Mouse (Mus musculus): Measurements from ENCODE around the gene Btbd3.

The Btbd3 gene

DNA sequence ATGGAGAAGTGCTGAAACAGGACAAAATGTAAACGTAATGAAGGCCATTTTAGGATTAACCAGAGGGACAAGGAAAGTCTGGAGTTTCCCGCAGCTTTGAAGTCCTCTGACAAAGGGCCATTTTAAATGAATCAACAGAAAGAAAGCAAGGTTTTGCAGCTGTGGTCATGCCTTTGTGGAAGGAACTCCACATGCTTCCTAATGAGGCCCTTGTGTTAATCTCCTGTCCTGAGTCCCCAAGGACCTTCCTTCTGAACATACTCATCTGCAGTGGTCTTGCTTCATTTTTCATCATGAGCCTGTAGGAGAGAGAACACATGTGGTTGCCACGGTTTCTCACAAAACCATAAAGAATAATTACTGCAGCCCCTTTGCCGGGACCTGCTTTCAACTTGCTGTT, 275.6 kb downstream of the Btbd3 start:
- DNase-seq (ENCODE audit: low spot score in 2 of 2): no peak

DNA sequence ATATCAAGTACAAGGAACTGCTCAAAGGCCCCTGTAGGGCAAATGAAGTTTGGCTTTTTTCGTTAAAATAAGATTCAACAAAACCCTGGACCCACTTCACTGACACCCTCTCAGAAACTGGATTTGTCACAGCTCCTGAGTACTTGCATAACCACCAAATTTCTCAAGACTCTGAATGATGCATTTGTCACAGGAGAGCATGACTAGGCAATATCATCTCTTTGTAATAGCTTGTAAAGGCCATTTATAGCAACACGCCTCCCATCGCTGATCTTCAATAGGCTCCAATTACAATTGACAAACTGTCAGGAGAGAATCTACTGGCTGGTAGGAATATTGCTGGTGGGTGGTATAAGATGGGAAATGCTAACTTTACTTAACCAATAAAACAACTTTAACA, 283.3 kb downstream of the Btbd3 start:
- no peak for DNase-seq (ENCODE audit: low spot score in 2 of 2)

DNA sequence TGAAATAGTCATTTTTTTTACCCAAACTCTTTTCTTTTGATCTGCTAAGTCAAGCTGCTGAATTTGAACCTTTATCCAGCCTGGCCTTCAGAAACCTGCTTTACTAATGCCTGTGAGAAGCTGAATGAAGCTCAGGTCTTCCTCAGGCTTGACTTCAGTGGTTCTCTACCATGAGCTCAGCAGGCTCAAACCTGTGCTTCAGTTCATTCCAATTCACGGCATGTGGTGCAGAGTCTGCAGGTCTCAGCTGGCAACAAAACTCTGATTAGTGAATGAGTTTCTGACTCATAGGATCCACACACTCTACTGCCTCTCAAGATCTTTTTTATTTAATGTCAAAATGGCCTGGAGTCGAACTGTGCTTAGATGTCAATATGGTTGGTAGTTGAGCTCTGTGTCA, 292.6 kb downstream of the Btbd3 start:
- DNase-seq (ENCODE audit: low spot score in 2 of 2): no peak

DNA sequence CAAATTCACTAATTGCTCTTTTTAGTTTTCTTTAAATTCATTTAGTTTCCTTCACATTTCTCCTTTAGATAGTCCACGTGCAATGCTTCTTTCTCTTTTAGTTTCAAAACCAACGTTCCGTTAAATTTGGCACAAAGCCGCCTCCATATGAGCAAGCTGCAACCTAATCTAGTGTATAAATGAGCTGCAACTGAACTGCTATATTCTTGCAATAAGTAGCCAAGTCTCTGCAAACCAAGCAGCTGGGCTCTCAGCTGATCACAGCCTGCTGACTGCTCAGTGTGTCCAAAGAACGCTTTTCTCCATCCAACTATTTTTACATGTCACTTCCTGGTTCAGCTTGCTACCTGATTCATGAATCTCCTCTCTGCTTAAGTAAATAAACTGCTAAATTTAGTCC, 295.2 kb downstream of the Btbd3 start:
- DNase-seq (ENCODE audit: low spot score in 2 of 2): no peak

DNA sequence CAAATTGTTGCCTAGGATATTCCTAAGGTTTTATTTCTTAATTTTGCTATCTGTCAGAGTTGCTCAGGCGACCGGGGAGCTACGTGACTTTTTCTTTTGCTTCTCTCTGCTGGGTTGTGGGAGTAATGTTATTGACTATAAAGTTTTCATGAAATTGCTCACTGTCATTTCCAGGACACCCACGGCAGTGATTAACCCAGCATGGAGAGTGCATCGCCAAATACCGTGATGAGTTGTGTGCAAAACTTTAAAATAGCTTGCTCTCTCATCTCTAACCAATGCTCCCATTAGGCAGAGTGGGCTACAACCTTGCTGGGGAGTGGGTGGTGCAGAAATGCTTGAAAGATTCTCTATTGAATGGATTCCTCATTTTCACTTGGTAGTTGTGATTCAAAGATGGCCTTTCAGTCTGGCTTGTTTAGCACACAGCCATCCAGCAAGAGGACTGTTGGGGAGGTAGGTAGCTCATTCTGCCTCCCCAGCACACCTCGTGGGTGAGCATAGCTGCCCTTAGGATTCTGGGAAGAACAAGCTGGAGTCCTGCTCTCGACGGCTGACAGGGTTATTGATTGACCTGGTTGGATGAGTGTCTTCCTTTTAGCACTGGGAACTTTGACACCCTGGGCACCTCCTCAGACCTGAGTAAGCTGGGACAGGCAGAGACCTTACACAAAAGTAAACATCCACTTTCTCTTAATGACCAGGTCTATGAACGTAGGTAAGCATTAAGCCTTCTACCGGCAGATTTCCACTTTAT, 298.9 kb downstream of the Btbd3 start:
- DNase-seq (ENCODE audit: low spot score in 2 of 2): no peak

DNA sequence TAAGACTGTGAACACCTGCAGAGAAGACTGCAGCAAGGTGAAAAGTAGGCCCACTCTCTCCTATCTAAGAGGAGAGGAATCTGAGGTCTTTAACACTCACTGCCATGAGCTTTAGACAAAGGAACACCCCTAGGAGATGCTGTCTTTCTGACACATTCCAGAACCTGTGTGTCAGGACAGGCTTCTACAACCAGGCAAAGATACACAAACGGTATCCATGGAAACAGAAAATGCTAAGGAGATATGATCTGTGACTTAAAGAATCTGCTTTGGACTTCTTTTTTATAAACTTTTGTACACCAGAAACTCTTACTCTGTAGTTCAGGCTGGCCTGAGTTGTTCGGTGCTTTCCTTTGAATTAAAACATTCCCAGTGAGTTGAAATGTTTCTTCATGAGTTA, 329.6 kb downstream of the Btbd3 start:
- no peak for DNase-seq (ENCODE audit: low spot score in 2 of 2)

DNA sequence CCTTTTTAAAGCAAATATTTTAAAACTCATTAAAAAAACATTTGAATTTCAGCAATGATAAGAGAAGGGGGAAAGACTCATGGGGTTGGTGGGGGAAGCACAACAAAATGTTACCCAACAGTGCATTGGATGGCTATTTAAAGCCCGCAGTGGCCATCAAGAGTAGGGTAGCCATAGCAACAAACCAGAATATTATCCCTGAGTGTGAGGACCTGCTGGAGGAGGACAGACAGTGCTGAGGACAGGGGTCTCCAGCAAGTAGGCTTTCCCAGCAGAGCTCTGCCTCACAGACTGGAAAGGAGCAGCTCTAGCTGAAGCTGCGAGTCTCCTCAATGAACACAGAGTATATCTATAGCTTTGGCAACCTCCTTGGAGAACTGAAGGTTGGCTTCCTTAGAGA, 331.0 kb downstream of the Btbd3 start:
- DNase-seq (ENCODE audit: low spot score in 2 of 2): no peak

DNA sequence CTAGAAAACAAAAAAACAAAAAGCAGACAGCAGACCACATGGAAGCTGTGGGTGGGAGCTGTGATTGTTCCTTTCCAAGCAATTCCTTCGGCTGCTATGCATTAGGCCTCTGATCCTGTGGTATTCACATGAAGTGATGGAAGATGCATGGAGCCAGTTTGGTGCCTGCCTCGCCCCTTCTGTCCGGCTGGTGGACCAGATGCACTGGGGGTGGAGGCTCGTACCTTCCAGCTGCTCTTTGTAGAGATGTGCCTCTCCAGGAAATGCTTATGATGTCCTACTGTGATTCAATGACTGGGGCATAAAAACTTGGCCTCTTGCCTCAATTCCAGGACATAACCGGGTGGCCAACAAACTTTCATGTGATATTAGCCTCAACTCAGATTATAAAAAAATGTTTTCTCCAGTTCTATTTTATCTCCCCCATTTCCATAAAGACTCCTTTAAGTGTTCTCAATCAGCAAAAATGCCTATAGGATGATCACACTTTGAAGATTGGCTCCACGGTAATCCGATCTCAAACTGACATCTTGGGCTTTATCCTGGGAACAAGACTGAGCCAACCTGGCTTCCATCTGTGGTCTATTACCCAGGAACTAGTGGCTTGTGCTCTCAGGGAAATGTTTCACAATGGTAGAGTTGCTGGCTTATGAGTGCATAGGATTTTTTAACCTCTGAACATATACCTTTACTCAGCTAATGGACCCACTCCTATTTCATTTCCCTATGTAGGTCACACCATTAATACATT, 331.6 kb downstream of the Btbd3 start:
- DNase-seq (ENCODE audit: low spot score in 2 of 2): no peak

DNA sequence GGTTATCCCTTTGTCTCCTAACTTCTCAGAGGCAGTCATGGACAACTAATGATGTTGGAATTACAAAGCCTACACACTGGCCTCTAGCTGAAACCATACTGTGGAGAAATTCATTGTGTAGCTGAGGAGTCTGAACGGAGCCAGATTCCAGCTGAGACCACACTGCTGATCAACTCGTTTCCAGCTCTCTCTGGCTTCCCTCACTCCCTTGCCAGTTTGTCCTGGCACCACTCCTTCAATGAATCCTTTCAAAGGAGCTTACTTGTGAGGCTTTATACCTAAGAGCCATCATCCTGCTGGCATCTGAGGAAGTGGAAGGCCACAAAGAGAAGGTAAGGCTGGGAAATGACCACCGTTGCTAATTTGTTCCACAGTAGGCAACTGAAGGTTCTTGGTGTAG, 332.7 kb downstream of the Btbd3 start:
- no peak for DNase-seq (ENCODE audit: low spot score in 2 of 2)

DNA sequence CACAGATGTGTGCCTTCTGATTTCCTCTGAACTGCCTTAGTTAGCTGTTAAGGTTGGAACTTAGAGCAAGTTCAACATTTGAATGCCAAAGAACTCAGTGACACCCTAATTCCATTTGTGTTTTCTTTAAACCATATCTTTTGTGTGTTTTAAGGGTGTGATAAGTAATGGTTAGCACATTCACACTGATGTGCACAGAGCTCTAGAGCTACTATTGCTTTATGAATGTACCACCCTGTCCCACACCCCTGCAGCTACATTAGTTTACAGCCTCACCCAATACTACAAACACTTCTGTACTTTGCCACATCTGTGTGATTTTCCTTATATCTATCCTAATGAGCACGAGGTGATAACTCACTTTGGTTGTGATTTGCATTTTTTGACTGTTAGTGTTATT, 333.9 kb downstream of the Btbd3 start:
- no peak for DNase-seq (ENCODE audit: low spot score in 2 of 2)

DNA sequence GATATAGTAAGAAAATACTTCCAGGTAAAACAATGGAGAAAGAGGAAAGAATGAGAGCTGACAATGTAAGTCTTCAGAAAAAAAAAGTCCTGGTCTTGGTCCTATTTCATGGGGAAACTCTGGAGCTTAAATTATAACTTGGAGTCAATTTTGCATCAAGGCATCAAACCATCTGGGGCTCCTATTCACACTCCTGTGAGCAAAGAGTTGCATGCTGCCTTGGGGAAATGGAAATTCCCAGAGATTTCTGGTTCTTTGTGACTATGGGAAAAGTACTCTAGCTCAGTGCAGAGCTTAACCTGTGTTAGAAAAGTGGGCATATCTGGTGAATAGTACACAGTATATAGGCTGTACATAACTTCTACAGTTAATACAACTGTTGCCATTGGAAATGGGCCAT, 356.0 kb downstream of the Btbd3 start:
- no peak for DNase-seq (ENCODE audit: low spot score in 2 of 2)

DNA sequence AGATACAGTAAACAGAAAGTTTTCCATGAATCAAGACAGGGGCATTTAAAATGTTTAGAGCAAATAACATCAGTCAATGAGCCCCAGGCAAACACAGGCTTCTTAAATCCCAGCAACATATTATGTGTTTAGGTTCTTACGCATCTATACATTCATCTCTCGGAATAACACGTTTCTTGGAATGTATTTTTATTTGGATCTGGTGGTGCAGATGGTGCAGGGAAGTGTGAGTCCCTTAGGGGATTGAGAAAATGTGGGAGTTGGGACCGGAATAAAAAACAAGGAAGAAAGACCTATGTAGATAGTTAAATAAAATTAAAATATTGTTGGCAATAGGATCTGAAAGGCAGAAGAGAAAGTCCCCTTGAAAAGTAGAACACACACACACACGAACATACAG, 361.1 kb downstream of the Btbd3 start:
- no peak for DNase-seq (ENCODE audit: low spot score in 2 of 2)

All from spleen, postnatal 14 days (tissue).